In the genomic region with DNA sequence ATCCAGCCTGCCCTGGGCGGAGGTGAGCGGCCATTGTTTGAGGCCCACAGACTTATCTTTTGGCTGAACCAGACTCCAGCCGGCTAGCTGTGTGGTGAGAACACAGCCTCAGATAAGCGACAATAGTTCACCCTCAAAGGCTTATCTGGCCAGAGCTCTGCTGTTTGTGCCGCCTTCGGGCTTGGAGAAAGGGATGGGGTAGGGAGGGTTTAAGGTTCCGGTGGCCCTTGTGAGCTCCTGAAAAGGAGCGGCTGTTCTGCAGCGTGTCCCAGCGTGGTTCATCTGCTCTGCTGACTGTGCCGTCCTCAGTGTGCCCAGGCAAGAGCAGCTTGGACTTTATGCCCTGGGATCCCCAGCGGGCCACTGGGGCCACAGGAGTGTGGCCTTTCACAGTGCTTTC, we compare ENCODE assay signal across 12 mouse cellular contexts. TPM values are rescaled to one million over a fixed set of nuclear protein-coding genes. Genes with fewer than 3 reads are reported as not detected.
DNase-seq lines count a peak whose midpoint lies in the region; ATAC-seq and TF ChIP-seq lines count a peak whose summit lies in the region.
"Had no signal": no experiment of that assay in that cellular context is flagged by ENCODE, and none has a peak within 500 bp of the region (broad histone marks: within the 10 kb centered on the region; RNA-seq: fewer than 3 reads in every experiment).

No protein-coding gene starts in this region.

- no peak for DNase-seq in forebrain, embryonic 11.5 days (ENCODE audit: low spot score)
- DNase-seq in forebrain, embryonic 14.5 days (ENCODE audit: low spot score), result no peak
- no peak for DNase-seq in testis, postnatal 10 days (ENCODE audit: low spot score)
- peak; percentile 75 for DNase-seq in stomach, postnatal 0 days (ENCODE audit: low spot score)
- no peak for DNase-seq in frontal cortex, adult 2 months (ENCODE audit: extremely low spot score in 1 of 2, low spot score in 1 of 2)
- DNase-seq in cerebellum, adult 11 months, result no peak
- DNase-seq: kidney, adult 9 months; retina, postnatal 1 day had no signal

- no peak overlapping the region for H3K9ac ChIP-seq in forebrain, embryonic 11.5 days (ENCODE audit: low read length)
- no peak overlapping the region for H3K9ac ChIP-seq in forebrain, embryonic 14.5 days (ENCODE audit: low read length)
- peak overlapping the region; percentile 35; the same call in 1 of the 2 replicates for H3K9ac ChIP-seq in limb, embryonic 13.5 days
- H3K9ac ChIP-seq in stomach, postnatal 0 days (ENCODE audit: low read length), result 0 out of 2 replicates have a peak overlapping the region, but pooled peaks have one; percentile 4
- H3K9ac ChIP-seq: embryonic facial prominence, embryonic 13.5 days had no signal

- TF ChIP-seq CTCF in testis, adult 2 months (IDR thresholded peaks at IDR 0.05; ENCODE audit: control insufficient read depth, insufficient read depth, insufficient replicate concordance, low read depth, low read length), result no peak
- TF ChIP-seq CTCF in stomach, postnatal 0 days (IDR thresholded peaks at IDR 0.05; ENCODE audit: low read depth), result no peak

- no peak overlapping the region for H3K4me3 ChIP-seq in forebrain, embryonic 11.5 days (ENCODE audit: low read depth, low read length)
- no peak overlapping the region for H3K4me3 ChIP-seq in forebrain, embryonic 14.5 days (ENCODE audit: low read depth, low read length)
- no peak overlapping the region for H3K4me3 ChIP-seq in testis, adult 2 months (ENCODE audit: control insufficient read depth, low read depth, low read length)
- no peak overlapping the region for H3K4me3 ChIP-seq in limb, embryonic 13.5 days
- H3K4me3 ChIP-seq in stomach, postnatal 0 days (ENCODE audit: low read depth, low read length), result no peak overlapping the region
- H3K4me3 ChIP-seq: embryonic facial prominence, embryonic 13.5 days; myocyte had no signal

- no peaks in the 10 kb centered on the region for H3K9me3 ChIP-seq in forebrain, embryonic 11.5 days (ENCODE audit: control insufficient read depth, low read length)
- no peaks in the 10 kb centered on the region for H3K9me3 ChIP-seq in forebrain, embryonic 14.5 days (replicated peaks; ENCODE audit: control insufficient read depth, low read length)
- H3K9me3 ChIP-seq in limb, embryonic 13.5 days, result no peaks in the 10 kb centered on the region
- no peaks in the 10 kb centered on the region for H3K9me3 ChIP-seq in stomach, postnatal 0 days (ENCODE audit: control insufficient read depth, low read length)
- H3K9me3 ChIP-seq: embryonic facial prominence, embryonic 13.5 days had no signal

- H3K36me3 ChIP-seq in forebrain, embryonic 11.5 days (ENCODE audit: control insufficient read depth, insufficient read depth, low read length), result peaks cover 2% of the 10 kb centered on the region; the same call in 1 of the 2 replicates
- peaks cover 68% of the 10 kb centered on the region for H3K36me3 ChIP-seq in forebrain, embryonic 14.5 days (ENCODE audit: control insufficient read depth, insufficient read depth, low read length)
- peaks cover 1% of the 10 kb centered on the region for H3K36me3 ChIP-seq in testis, adult 2 months (ENCODE audit: control insufficient read depth, insufficient read depth, low read length)
- peaks cover 91% of the 10 kb centered on the region for H3K36me3 ChIP-seq in limb, embryonic 13.5 days
- peaks cover 12% of the 10 kb centered on the region; the same call in 1 of the 2 replicates for H3K36me3 ChIP-seq in stomach, postnatal 0 days (ENCODE audit: control insufficient read depth, insufficient read depth, low read length)

- WGBS in forebrain, embryonic 11.5 days, result 88% methylated on average over 12 of the region's 12 CpGs
- 91% methylated on average over 12 of the region's 12 CpGs for WGBS in forebrain, embryonic 14.5 days
- 89% methylated on average over 12 of the region's 12 CpGs for WGBS in limb, embryonic 13.5 days
- 58% methylated on average over 12 of the region's 12 CpGs for WGBS in stomach, postnatal 0 days

- no peak for TF ChIP-seq EP300 in stomach, postnatal 0 days (optimal IDR thresholded peaks at IDR 0.05)

- no peak for ATAC-seq in forebrain, embryonic 11.5 days (replicated peaks; ENCODE audit: low FRiP score)
- no peak for ATAC-seq in forebrain, embryonic 14.5 days
- ATAC-seq in limb, embryonic 13.5 days (ENCODE audit: low FRiP score, low read depth), result no peak
- peak; percentile 67 for ATAC-seq in stomach, postnatal 0 days (ENCODE audit: low FRiP score, low TSS enrichment)

- H3K4me2 ChIP-seq in forebrain, embryonic 11.5 days (ENCODE audit: low read depth, low read length, severe bottlenecking), result no peak overlapping the region
- no peak overlapping the region for H3K4me2 ChIP-seq in forebrain, embryonic 14.5 days (ENCODE audit: low read length)
- no peak overlapping the region for H3K4me2 ChIP-seq in limb, embryonic 13.5 days (replicated peaks)
- H3K4me2 ChIP-seq in stomach, postnatal 0 days (replicated peaks; ENCODE audit: low read depth), result 0 out of 2 replicates have a peak overlapping the region, but pooled peaks have one; percentile 5
- H3K4me2 ChIP-seq: embryonic facial prominence, embryonic 13.5 days had no signal

- TF ChIP-seq POLR2A in testis, adult 2 months (IDR thresholded peaks at IDR 0.05; ENCODE audit: control insufficient read depth, low read depth, low read length), result no peak

- H3K4me1 ChIP-seq in forebrain, embryonic 11.5 days (replicated peaks; ENCODE audit: control insufficient read depth, insufficient read depth, low read length), result peaks cover 5% of the 10 kb centered on the region; the same call in 1 of the 2 replicates
- H3K4me1 ChIP-seq in forebrain, embryonic 14.5 days (ENCODE audit: control insufficient read depth, insufficient read depth, low read length), result no peaks in the 10 kb centered on the region; the same call in 1 of the 2 replicates
- peaks cover 13% of the 10 kb centered on the region for H3K4me1 ChIP-seq in testis, adult 2 months (ENCODE audit: control insufficient read depth, insufficient read depth, low read length)
- H3K4me1 ChIP-seq in limb, embryonic 13.5 days, result peaks cover 24% of the 10 kb centered on the region
- H3K4me1 ChIP-seq in stomach, postnatal 0 days (replicated peaks; ENCODE audit: control insufficient read depth, insufficient read depth), result peaks cover 4% of the 10 kb centered on the region

- H3K27ac ChIP-seq in forebrain, embryonic 11.5 days (ENCODE audit: low read depth, low read length), result peak overlapping the region; percentile 25; the same call in 1 of the 2 replicates
- H3K27ac ChIP-seq in forebrain, embryonic 14.5 days (ENCODE audit: low read depth, low read length), result no peak overlapping the region
- peak overlapping the region; percentile 3; the same call in 1 of the 2 replicates for H3K27ac ChIP-seq in testis, adult 2 months (ENCODE audit: control insufficient read depth, insufficient read depth, low read depth, low read length)
- no peak overlapping the region for H3K27ac ChIP-seq in limb, embryonic 13.5 days
- H3K27ac ChIP-seq in stomach, postnatal 0 days (replicated peaks), result peak overlapping the region; percentile 80
- H3K27ac ChIP-seq: embryonic facial prominence, embryonic 13.5 days had no signal

- no peaks in the 10 kb centered on the region for H3K27me3 ChIP-seq in forebrain, embryonic 11.5 days (ENCODE audit: control insufficient read depth, insufficient read depth, low read length)
- no peaks in the 10 kb centered on the region for H3K27me3 ChIP-seq in forebrain, embryonic 14.5 days (replicated peaks; ENCODE audit: control insufficient read depth, insufficient read depth, low read length)
- H3K27me3 ChIP-seq in testis, adult 2 months (ENCODE audit: control insufficient read depth, insufficient read depth, low read length), result no peaks in the 10 kb centered on the region
- H3K27me3 ChIP-seq in limb, embryonic 13.5 days, result no peaks in the 10 kb centered on the region
- no peaks in the 10 kb centered on the region for H3K27me3 ChIP-seq in stomach, postnatal 0 days (ENCODE audit: control insufficient read depth, insufficient read depth, low read length)
- H3K27me3 ChIP-seq: embryonic facial prominence, embryonic 13.5 days had no signal

RNA-seq across cellular contexts. Expression of gene Ehd1, which starts 8.0 kb away (rescaled TPM):
- 72.6 and 74.2 TPM in 2 replicates for polyA plus RNA-seq in forebrain, embryonic 11.5 days (2014; fragmentation: Nextera tagmentation; extraction: Ambion mirVana)
- polyA plus RNA-seq in forebrain, embryonic 14.5 days (2014; fragmentation: Nextera tagmentation; extraction: Ambion mirVana), result 71.3 and 79.8 TPM in 2 replicates
- 521 and 642 TPM in 2 replicates for polyA plus RNA-seq in testis, adult 2 months (2012; rRNA removed)
- polyA plus RNA-seq in limb, embryonic 13.5 days (2015; fragmentation: Nextera tagmentation; extraction: Ambion mirVana), result 73.1 and 82.9 TPM in 2 replicates
- polyA plus RNA-seq in stomach, postnatal 0 days (2015; fragmentation: Nextera tagmentation; extraction: Ambion mirVana), result 62.0 and 63.8 TPM in 2 replicates
- polyA plus RNA-seq in frontal cortex, adult 2 months (2012; rRNA removed), result 48.4 and 49.3 TPM in 2 replicates

RNA-seq across cellular contexts. Expression of gene Cdc42bpg, which starts 21.8 kb away (rescaled TPM):
- 0.55 TPM in 2 replicates for polyA plus RNA-seq in forebrain, embryonic 11.5 days (2014; fragmentation: Nextera tagmentation; extraction: Ambion mirVana)
- 0.61 and 0.72 TPM in 2 replicates for polyA plus RNA-seq in forebrain, embryonic 14.5 days (2014; fragmentation: Nextera tagmentation; extraction: Ambion mirVana)
- 5.3 and 5.4 TPM in 2 replicates for polyA plus RNA-seq in testis, adult 2 months (2012; rRNA removed)
- polyA plus RNA-seq in limb, embryonic 13.5 days (2015; fragmentation: Nextera tagmentation; extraction: Ambion mirVana), result 0.52 and 0.70 TPM in 2 replicates
- 1.3 and 1.9 TPM in 2 replicates for polyA plus RNA-seq in stomach, postnatal 0 days (2015; fragmentation: Nextera tagmentation; extraction: Ambion mirVana)
- 3.2 and 3.3 TPM in 2 replicates for polyA plus RNA-seq in frontal cortex, adult 2 months (2012; rRNA removed)

RNA-seq across cellular contexts. Expression of gene Atg2a, which starts 43.0 kb away (rescaled TPM):
- polyA plus RNA-seq in forebrain, embryonic 11.5 days (2014; fragmentation: Nextera tagmentation; extraction: Ambion mirVana), result 12.3 and 14.6 TPM in 2 replicates
- polyA plus RNA-seq in forebrain, embryonic 14.5 days (2014; fragmentation: Nextera tagmentation; extraction: Ambion mirVana), result 7.9 and 9.6 TPM in 2 replicates
- polyA plus RNA-seq in testis, adult 2 months (2012; rRNA removed), result 40.2 and 40.5 TPM in 2 replicates
- polyA plus RNA-seq in limb, embryonic 13.5 days (2015; fragmentation: Nextera tagmentation; extraction: Ambion mirVana), result 8.6 and 10.7 TPM in 2 replicates
- polyA plus RNA-seq in stomach, postnatal 0 days (2015; fragmentation: Nextera tagmentation; extraction: Ambion mirVana), result 4.8 and 6.0 TPM in 2 replicates
- 29.3 and 31.2 TPM in 2 replicates for polyA plus RNA-seq in frontal cortex, adult 2 months (2012; rRNA removed)

RNA-seq across cellular contexts. Expression of gene Ppp2r5b, which starts 48.8 kb away (rescaled TPM):
- polyA plus RNA-seq in forebrain, embryonic 11.5 days (2014; fragmentation: Nextera tagmentation; extraction: Ambion mirVana), result 41.4 and 45.6 TPM in 2 replicates
- polyA plus RNA-seq in forebrain, embryonic 14.5 days (2014; fragmentation: Nextera tagmentation; extraction: Ambion mirVana), result 74.3 and 98.9 TPM in 2 replicates
- polyA plus RNA-seq in testis, adult 2 months (2012; rRNA removed), result 4.6 TPM in 2 replicates
- 23.9 and 29.0 TPM in 2 replicates for polyA plus RNA-seq in limb, embryonic 13.5 days (2015; fragmentation: Nextera tagmentation; extraction: Ambion mirVana)
- 14.7 and 15.0 TPM in 2 replicates for polyA plus RNA-seq in stomach, postnatal 0 days (2015; fragmentation: Nextera tagmentation; extraction: Ambion mirVana)
- 137 and 141 TPM in 2 replicates for polyA plus RNA-seq in frontal cortex, adult 2 months (2012; rRNA removed)

RNA-seq across cellular contexts. Expression of gene Men1, which starts 50.3 kb away (rescaled TPM):
- polyA plus RNA-seq in forebrain, embryonic 11.5 days (2014; fragmentation: Nextera tagmentation; extraction: Ambion mirVana), result 83.5 and 97.8 TPM in 2 replicates
- polyA plus RNA-seq in forebrain, embryonic 14.5 days (2014; fragmentation: Nextera tagmentation; extraction: Ambion mirVana), result 47.7 and 61.6 TPM in 2 replicates
- 24.6 and 24.8 TPM in 2 replicates for polyA plus RNA-seq in testis, adult 2 months (2012; rRNA removed)
- 88.7 and 97.6 TPM in 2 replicates for polyA plus RNA-seq in limb, embryonic 13.5 days (2015; fragmentation: Nextera tagmentation; extraction: Ambion mirVana)
- 27.1 and 27.9 TPM in 2 replicates for polyA plus RNA-seq in stomach, postnatal 0 days (2015; fragmentation: Nextera tagmentation; extraction: Ambion mirVana)
- 67.6 and 68.4 TPM in 2 replicates for polyA plus RNA-seq in frontal cortex, adult 2 months (2012; rRNA removed)

Comparison
In these comparisons a context has a peak if more than half of its experiments do, and no peak if none do; other contexts are left out.
1. H3K27ac ChIP-seq: peak in forebrain, embryonic 11.5 days (single experiment), testis, adult 2 months (single experiment) and stomach, postnatal 0 days (single experiment); none in forebrain, embryonic 14.5 days (single experiment) and limb, embryonic 13.5 days (single experiment).
2. H3K9ac ChIP-seq: peak in limb, embryonic 13.5 days (single experiment) and stomach, postnatal 0 days (single experiment); none in forebrain, embryonic 11.5 days (single experiment) and forebrain, embryonic 14.5 days (single experiment).